Mouse (Mus musculus): Measurements from ENCODE around the gene Gdpd5. TPM values are rescaled to one million over a fixed set of nuclear protein-coding genes. Genes with fewer than 3 reads are reported as not detected.

The Gdpd5 gene
- polyA plus RNA-seq, 1 experiment from 2014 or later, result 24.1 TPM

DNA sequence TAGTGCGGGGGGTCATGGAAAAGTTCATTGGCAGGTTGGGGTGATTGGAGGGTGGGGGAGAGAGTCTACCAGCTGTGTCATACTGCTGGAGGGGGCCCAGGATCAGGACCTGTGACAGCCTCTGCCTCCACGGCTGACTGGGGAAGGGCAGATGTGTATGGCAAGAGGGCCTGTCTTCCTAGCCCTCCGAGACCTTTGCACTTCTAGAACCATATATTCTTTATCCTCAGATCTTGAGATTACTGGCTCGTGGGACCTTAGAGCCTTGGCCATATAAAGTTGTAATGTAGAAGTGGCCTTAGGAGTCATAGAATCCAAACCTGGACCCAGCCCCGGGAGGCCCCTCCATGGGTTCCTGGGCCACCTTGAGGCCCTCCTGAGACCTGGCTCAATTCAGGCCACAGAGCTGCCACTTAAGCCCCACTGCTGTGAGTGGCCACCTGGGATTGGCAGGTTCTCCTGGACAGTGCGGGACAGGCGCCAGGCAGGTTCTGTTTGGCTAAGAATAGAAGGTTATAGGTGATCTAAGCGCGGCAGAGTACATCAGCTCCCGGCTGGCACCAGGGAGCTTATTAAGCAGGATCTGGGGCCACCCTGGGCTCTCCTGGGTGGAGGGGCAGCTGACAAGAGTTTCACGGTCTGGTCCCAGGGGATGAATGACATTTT is 15.9 kb downstream of the Gdpd5 start:
- no peak overlapping the region for H3K27ac ChIP-seq (ENCODE audit: low read length)
- no peak overlapping the region for H3K4me2 ChIP-seq (ENCODE audit: low read depth, low read length)
- H3K9ac ChIP-seq (ENCODE audit: low read length), result no peak overlapping the region
- H3K27me3 ChIP-seq (ENCODE audit: control insufficient read depth, insufficient read depth, low read depth, low read length), result no peaks in the 10 kb centered on the region
- 56% methylated on average over 11 of the region's 11 CpGs for WGBS
- no peaks in the 10 kb centered on the region for H3K9me3 ChIP-seq (ENCODE audit: control insufficient read depth, low read length)
- H3K36me3 ChIP-seq (ENCODE audit: control insufficient read depth, insufficient read depth, low read length), result 0 out of 2 replicates have a peak, but pooled peaks cover 2% of the 10 kb centered on the region
- ATAC-seq (ENCODE audit: low read depth), result no peak
- H3K4me1 ChIP-seq (replicated peaks; ENCODE audit: control insufficient read depth, insufficient read depth, low read length), result peaks cover 11% of the 10 kb centered on the region
- H3K4me3 ChIP-seq (ENCODE audit: low read length), result no peak overlapping the region

GRCm38 (mm10) chr7:99401373-99401772 is 20.2 kb downstream of the Gdpd5 start:
- H3K27ac ChIP-seq (ENCODE audit: low read length), result peak overlapping the region; percentile 20; the same call in 1 of the 2 replicates
- 0 out of 2 replicates have a peak overlapping the region, but pooled peaks have one; percentile 26 for H3K4me2 ChIP-seq (ENCODE audit: low read depth, low read length)
- peak; percentile 73 for ATAC-seq (ENCODE audit: low read depth)
- no peaks in the 10 kb centered on the region for H3K9me3 ChIP-seq (ENCODE audit: control insufficient read depth, low read length)
- no peaks in the 10 kb centered on the region for H3K27me3 ChIP-seq (ENCODE audit: control insufficient read depth, insufficient read depth, low read depth, low read length)
- 0 out of 2 replicates have a peak, but pooled peaks cover 2% of the 10 kb centered on the region for H3K36me3 ChIP-seq (ENCODE audit: control insufficient read depth, insufficient read depth, low read length)
- peaks cover 13% of the 10 kb centered on the region for H3K4me1 ChIP-seq (replicated peaks; ENCODE audit: control insufficient read depth, insufficient read depth, low read length)
- no peak overlapping the region for H3K9ac ChIP-seq (ENCODE audit: low read length)
- WGBS, result 38% methylated on average over 8 of the region's 8 CpGs
- H3K4me3 ChIP-seq (ENCODE audit: low read length), result no peak overlapping the region

- H3K4me2 ChIP-seq (ENCODE audit: low read depth, low read length), result no peak overlapping the region
- H3K9me3 ChIP-seq (ENCODE audit: control insufficient read depth, low read length), result no peaks in the 10 kb centered on the region
- no peaks in the 10 kb centered on the region for H3K27me3 ChIP-seq (ENCODE audit: control insufficient read depth, insufficient read depth, low read depth, low read length)
- no peak for ATAC-seq (ENCODE audit: low read depth)
- H3K4me3 ChIP-seq (ENCODE audit: low read length), result no peak overlapping the region
- 0 out of 2 replicates have a peak, but pooled peaks cover 2% of the 10 kb centered on the region for H3K36me3 ChIP-seq (ENCODE audit: control insufficient read depth, insufficient read depth, low read length)
- H3K27ac ChIP-seq (ENCODE audit: low read length), result no peak overlapping the region
- peaks cover 13% of the 10 kb centered on the region for H3K4me1 ChIP-seq (replicated peaks; ENCODE audit: control insufficient read depth, insufficient read depth, low read length)
- WGBS, result 67% methylated on average over 6 of the region's 6 CpGs
- H3K9ac ChIP-seq (ENCODE audit: low read length), result no peak overlapping the region
Observed at GRCm38 (mm10) chr7:99402477-99402876, 21.3 kb downstream of the Gdpd5 start.

- Histone ChIP-seq H3K36me3 (ENCODE audit: control insufficient read depth, insufficient read depth, low read length) (0 out of 2 replicates have a peak, but pooled peaks cover 2% of the 10 kb centered on the region), H3K27ac (ENCODE audit: low read length) (no peak overlapping the region), H3K4me1 (replicated peaks; ENCODE audit: control insufficient read depth, insufficient read depth, low read length) (peaks cover 13% of the 10 kb centered on the region), H3K9me3 (ENCODE audit: control insufficient read depth, low read length) (no peaks in the 10 kb centered on the region), H3K9ac (ENCODE audit: low read length) (no peak overlapping the region), H3K27me3 (ENCODE audit: control insufficient read depth, insufficient read depth, low read depth, low read length) (no peaks in the 10 kb centered on the region), H3K4me2 (ENCODE audit: low read depth, low read length) (no peak overlapping the region), H3K4me3 (ENCODE audit: low read length) (no peak overlapping the region)
- no peak for ATAC-seq (ENCODE audit: low read depth)
- 84% methylated on average over 7 of the region's 7 CpGs for WGBS
Observed at GRCm38 (mm10) chr7:99403254-99403653, 22.0 kb downstream of the Gdpd5 start.

DNA sequence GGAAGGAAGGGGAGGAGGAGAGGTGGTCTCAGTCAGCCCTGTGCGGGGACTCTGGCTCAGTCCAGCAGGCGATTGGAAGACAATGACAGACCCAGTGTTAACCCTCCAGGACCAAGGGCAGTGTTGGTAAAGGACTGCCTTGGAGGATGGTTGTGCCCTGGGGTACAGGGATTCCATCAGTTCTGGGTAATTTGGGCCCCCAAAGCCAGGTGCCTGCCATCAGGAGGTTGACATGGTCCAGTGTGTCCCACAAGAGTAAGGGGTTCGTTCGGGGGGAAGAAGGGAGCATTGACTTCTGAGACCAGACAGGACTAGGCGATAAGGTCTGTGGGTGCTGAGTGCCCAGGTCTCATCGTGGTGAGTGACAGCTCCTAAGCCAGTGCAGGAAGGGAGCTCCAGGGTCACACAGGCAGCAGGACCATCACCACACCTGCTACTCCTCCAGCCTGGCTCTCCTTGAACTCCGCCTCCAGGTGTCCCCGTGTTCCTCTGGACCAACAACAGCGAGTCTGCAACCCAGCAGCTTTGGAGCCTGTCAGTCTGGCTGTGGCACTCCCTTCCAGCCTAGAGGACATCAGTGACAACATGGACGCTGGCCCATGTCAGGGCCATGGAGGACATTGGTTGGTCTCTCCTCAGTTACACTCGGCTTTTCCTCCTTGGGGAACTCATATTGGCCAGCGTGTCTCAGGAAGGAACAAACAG is 23.0 kb downstream of the Gdpd5 start:
- Histone ChIP-seq H3K4me3 (ENCODE audit: low read length) (no peak overlapping the region), H3K27me3 (ENCODE audit: control insufficient read depth, insufficient read depth, low read depth, low read length) (no peaks in the 10 kb centered on the region), H3K4me1 (replicated peaks; ENCODE audit: control insufficient read depth, insufficient read depth, low read length) (peaks cover 13% of the 10 kb centered on the region), H3K4me2 (ENCODE audit: low read depth, low read length) (no peak overlapping the region), H3K9ac (ENCODE audit: low read length) (no peak overlapping the region), H3K27ac (ENCODE audit: low read length) (no peak overlapping the region), H3K36me3 (ENCODE audit: control insufficient read depth, insufficient read depth, low read length) (0 out of 2 replicates have a peak, but pooled peaks cover 1% of the 10 kb centered on the region), H3K9me3 (ENCODE audit: control insufficient read depth, low read length) (no peaks in the 10 kb centered on the region)
- WGBS, result 71% methylated on average over 12 of the region's 12 CpGs
- ATAC-seq (ENCODE audit: low read depth), result no peak

- Histone ChIP-seq H3K4me3 (ENCODE audit: low read length) (no peak overlapping the region), H3K4me1 (replicated peaks; ENCODE audit: control insufficient read depth, insufficient read depth, low read length) (peaks cover 18% of the 10 kb centered on the region), H3K9ac (ENCODE audit: low read length) (no peak overlapping the region), H3K36me3 (ENCODE audit: control insufficient read depth, insufficient read depth, low read length) (no peaks in the 10 kb centered on the region), H3K27me3 (ENCODE audit: control insufficient read depth, insufficient read depth, low read depth, low read length) (no peaks in the 10 kb centered on the region), H3K27ac (ENCODE audit: low read length) (no peak overlapping the region), H3K4me2 (ENCODE audit: low read depth, low read length) (no peak overlapping the region), H3K9me3 (ENCODE audit: control insufficient read depth, low read length) (no peaks in the 10 kb centered on the region)
- 44% methylated on average over 8 of the region's 8 CpGs for WGBS
- no peak for ATAC-seq (ENCODE audit: low read depth)
Observed at GRCm38 (mm10) chr7:99405386-99406155, 24.4 kb downstream of the Gdpd5 start.

DNA sequence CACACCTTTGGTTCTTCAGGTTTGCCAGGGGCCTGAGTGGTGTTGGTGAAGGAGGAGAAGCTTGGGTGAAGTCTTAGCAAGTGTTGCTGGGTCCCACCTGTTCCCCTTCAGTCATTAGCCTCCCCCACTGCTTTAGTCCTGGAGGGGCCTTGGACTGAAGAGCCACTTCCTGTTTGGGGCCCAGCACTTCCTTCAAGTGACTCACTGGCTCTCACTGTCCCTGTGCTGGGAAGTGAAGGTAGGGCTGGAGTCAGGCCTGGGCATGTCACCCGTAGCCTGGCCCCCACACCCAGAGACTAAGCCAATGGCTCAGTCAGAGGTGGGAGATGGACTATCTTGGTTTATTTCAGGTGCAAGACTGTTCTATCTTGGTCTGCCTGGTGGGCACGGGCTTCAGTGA is 26.4 kb downstream of the Gdpd5 start:
- no peaks in the 10 kb centered on the region for H3K9me3 ChIP-seq (ENCODE audit: control insufficient read depth, low read length)
- ATAC-seq (ENCODE audit: low read depth), result no peak
- no peak overlapping the region for H3K9ac ChIP-seq (ENCODE audit: low read length)
- H3K27me3 ChIP-seq (ENCODE audit: control insufficient read depth, insufficient read depth, low read depth, low read length), result no peaks in the 10 kb centered on the region
- H3K4me2 ChIP-seq (ENCODE audit: low read depth, low read length), result no peak overlapping the region
- no peak overlapping the region for H3K4me3 ChIP-seq (ENCODE audit: low read length)
- peaks cover 7% of the 10 kb centered on the region for H3K4me1 ChIP-seq (replicated peaks; ENCODE audit: control insufficient read depth, insufficient read depth, low read length)
- H3K36me3 ChIP-seq (ENCODE audit: control insufficient read depth, insufficient read depth, low read length), result no peaks in the 10 kb centered on the region
- no peak overlapping the region for H3K27ac ChIP-seq (ENCODE audit: low read length)
- 67% methylated on average over 2 of the region's 2 CpGs for WGBS

DNA sequence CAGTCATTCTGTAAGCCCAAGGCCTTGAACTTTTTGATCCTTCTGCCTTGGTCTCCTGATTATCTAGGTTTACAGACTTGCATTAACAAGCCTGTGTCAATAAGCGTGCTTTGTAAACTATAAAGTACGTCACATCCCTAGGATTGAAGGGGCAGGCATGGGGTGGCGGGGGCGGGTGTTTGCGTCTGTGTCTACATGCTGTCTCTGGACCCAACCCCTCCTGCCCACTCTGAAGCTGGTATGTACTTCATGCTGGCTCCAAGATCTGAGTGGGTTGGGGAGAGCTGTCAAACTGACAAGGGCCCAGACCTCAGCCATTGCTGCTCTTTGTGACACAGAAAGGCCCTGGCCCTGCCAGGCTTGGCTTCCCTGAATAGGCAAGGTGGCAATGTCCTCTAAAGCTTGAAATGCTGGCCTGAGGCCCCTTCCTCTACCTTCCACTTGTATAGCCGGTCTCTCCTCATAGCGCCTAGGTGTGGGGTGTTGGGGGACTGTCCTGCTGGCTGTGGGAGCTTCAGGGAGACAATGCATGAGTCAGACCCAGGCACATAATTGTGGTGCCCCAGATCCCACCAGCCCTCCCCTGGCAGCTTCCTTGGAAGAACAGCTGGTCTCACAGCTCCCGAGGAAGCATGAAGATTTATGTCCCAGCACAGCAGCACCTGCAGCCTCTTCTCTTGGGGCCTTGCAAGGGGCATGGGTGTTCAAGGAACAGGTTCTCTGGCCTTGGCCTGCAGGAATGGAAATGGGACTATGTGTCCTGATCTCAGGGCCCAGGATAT is 28.4 kb downstream of the Gdpd5 start:
- ATAC-seq (ENCODE audit: low read depth), result no peak
- Histone ChIP-seq H3K27ac (ENCODE audit: low read length) (peak overlapping the region; percentile 51), H3K9me3 (ENCODE audit: control insufficient read depth, low read length) (no peaks in the 10 kb centered on the region), H3K4me2 (ENCODE audit: low read depth, low read length) (no peak overlapping the region), H3K4me3 (ENCODE audit: low read length) (no peak overlapping the region), H3K9ac (ENCODE audit: low read length) (no peak overlapping the region), H3K27me3 (ENCODE audit: control insufficient read depth, insufficient read depth, low read depth, low read length) (no peaks in the 10 kb centered on the region), H3K36me3 (ENCODE audit: control insufficient read depth, insufficient read depth, low read length) (no peaks in the 10 kb centered on the region), H3K4me1 (replicated peaks; ENCODE audit: control insufficient read depth, insufficient read depth, low read length) (peaks cover 7% of the 10 kb centered on the region)
- 61% methylated on average over 8 of the region's 8 CpGs for WGBS
